Mouse (Mus musculus) lung, adult 2 months (tissue): Measurements from ENCODE around the gene Btg4.

Experiments used
- CTCF ChIP-seq: fragments of 200-500 bp; IDR thresholded peaks from 2 replicates; pipeline ENCODE4 v1.5.1; 2011; ENCODE audit warnings: mild to moderate bottlenecking, low read length, control low read depth; ENCODE audit not compliant: insufficient read depth
- POLR2A ChIP-seq: fragments of 200-500 bp; IDR thresholded peaks from 2 replicates; pipeline ENCODE4 v1.6.1; 2011; ENCODE audit warnings: low read depth, mild to moderate bottlenecking, control low read depth, low read length, borderline replicate concordance; ENCODE audit errors: extremely low read depth

GRCm38 (mm10) chr9:51143437-51143836, 82.7 kb downstream of the Btg4 start:
- TF ChIP-seq POLR2A (no peak), CTCF (no peak)
